Mouse (Mus musculus) CH12.LX (cell line): ENCODE data around the gene S1pr3.

ENCODE experiments used
- CTCF ChIP-seq, 2 experiments: IDR thresholded peaks in 1 of 2; conservative IDR thresholded peaks in 1 of 2; 2 replicates each; pipeline ENCODE4 v1.5.1; 2011 to 2012; ENCODE audit warnings: low read depth in 2 of 2, low read length in 2 of 2, improper control_type of control experiment in 1 of 2, inconsistent platforms in 1 of 2, mild to moderate bottlenecking in 1 of 2, moderate library complexity in 1 of 2
- EP300 ChIP-seq: IDR thresholded peaks from 2 replicates; pipeline ENCODE4 v1.6.1; 2011; ENCODE audit warnings: low read length, improper control_type of control experiment
- POLR2A ChIP-seq: IDR thresholded peaks from 2 replicates; pipeline ENCODE4 v1.6.1; 2011; ENCODE audit warnings: low read depth, mild to moderate bottlenecking, improper control_type of control experiment, low read length
- SIN3A ChIP-seq: IDR thresholded peaks from 2 replicates; pipeline ENCODE4 v1.6.1; 2012; ENCODE audit warnings: low read length, improper control_type of control experiment, inconsistent platforms

DNA sequence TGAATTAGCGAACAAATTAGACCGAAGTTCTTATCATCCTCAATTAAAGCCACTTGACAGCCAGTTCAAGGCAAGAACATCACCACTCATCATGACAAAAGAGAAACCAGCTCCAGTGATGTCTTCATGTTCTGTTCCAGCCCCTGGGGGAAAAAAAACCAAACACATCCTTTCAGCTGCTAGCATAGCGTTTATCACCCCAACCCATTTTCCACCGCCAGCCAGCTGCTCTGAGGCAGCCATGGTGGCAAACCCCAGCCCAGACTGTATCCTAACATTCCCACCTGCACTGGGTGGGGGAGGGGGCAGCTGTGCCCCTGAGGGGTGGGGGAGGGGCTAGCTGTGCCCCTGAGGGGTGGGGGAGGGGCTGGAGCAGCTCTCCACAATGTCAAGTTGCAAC lies 30.3 kb upstream of the S1pr3 start:
- TF ChIP-seq SIN3A (no peak), EP300 (no peak), CTCF (conservative IDR thresholded peaks at IDR 0.05 in 1 of 2, IDR thresholded peaks at IDR 0.05 in 1 of 2; ENCODE audit: low read depth in 2 of 2, low read length in 2 of 2) (no peak), POLR2A (no peak)
